Mouse (Mus musculus): ENCODE results near the gene Ugt1a6a.

DNA sequence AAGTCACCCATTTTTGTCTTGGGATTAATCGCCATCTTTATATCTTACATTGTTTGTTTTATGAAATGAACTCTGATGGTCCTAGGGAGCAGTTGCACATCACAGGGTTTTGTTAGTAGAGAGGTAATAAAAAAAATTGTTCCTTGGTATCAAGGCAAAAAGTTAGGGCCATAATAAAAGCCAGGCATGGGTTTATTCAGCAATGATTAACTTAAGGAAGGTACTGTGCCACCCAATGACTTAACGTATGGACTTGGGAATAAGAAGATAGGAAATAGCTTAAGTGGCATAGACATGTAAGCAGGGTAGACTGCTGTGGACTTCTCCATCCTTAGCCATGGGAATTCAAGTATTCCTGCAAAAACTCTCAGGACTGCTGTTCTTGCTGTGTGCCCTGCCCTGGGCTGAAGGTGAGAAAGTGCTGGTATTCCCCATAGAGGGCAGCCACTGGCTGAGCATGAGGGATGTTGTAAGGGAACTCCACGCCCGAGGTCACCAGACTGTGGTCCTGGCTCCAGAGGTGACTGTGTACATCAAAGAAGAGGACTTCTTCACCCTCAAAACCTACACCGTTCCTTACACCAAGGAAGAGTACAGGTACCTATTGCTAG lies 51.8 kb downstream of the Ugt1a6a start:
- no peak for TF ChIP-seq CHD2 (IDR thresholded peaks at IDR 0.05; ENCODE audit: low read depth, low read length)
- TF ChIP-seq ZNF384 (IDR thresholded peaks at IDR 0.05; ENCODE audit: low read depth, low read length), result no peak
- no peak for TF ChIP-seq HCFC1 (IDR thresholded peaks at IDR 0.05; ENCODE audit: borderline replicate concordance, insufficient read depth, low read length)
- TF ChIP-seq ZC3H11A (IDR thresholded peaks at IDR 0.05; ENCODE audit: borderline replicate concordance, low read depth, low read length), result no peak

Measured in ES-E14 (cell line).